Mouse (Mus musculus) heart, postnatal 25 days (tissue): ENCODE data around the gene Gm5447. TPM values are rescaled to one million over a fixed set of nuclear protein-coding genes. Genes with fewer than 3 reads are reported as not detected.
A peak's percentile ranks its signal among the peaks of the same experiment; 100 is the strongest.

Experiments
- DNase-seq: peaks from one replicate; pipeline ENCODE4 v3.0.0; 2022; ENCODE audit warnings: low spot score
- intact Hi-C: fragments of 180-260 bp; cut with DNase I; formaldehyde crosslinking; loops from one replicate; pipeline ENCODE4 v1.15.1; 2025
- total RNA-seq, 2 experiments: library from RNA; stranded (reverse); gene quantifications; 2 replicates each; pipeline ENCODE4 v1.2.3; 2021

The Gm5447 gene
- total RNA-seq, 2 experiments from 2014 or later = not detected

DNA sequence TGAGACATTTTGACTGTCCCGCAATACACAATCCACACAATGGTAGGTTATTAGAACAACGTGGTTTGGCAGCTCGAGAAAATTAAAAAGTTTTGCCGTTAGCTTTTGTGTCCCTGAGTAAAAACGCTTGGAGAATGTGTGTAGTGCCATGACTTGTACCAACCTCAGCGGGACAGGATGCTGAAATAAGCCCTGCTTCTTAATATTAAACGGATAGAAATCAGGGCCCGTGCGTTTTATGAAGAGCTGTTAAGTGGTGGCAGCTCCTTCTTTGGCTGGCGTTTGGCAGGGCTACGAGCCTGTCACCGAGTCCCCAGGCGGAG lies 11.2 kb downstream of the Gm5447 start:
- no peak for DNase-seq
- intact Hi-C loops = loop anchor here (5.0 kb wide), 1 partner anchor 632 kb away; no protein-coding TSS in a partner anchor

GRCm38 (mm10) chr13:30985598-30986466 lies 11.8 kb downstream of the Gm5447 start:
- DNase-seq = peak; percentile 8
- intact Hi-C loops = loop anchor here (5.0 kb wide), 1 partner anchor 631 kb away; no protein-coding TSS in a partner anchor

DNA sequence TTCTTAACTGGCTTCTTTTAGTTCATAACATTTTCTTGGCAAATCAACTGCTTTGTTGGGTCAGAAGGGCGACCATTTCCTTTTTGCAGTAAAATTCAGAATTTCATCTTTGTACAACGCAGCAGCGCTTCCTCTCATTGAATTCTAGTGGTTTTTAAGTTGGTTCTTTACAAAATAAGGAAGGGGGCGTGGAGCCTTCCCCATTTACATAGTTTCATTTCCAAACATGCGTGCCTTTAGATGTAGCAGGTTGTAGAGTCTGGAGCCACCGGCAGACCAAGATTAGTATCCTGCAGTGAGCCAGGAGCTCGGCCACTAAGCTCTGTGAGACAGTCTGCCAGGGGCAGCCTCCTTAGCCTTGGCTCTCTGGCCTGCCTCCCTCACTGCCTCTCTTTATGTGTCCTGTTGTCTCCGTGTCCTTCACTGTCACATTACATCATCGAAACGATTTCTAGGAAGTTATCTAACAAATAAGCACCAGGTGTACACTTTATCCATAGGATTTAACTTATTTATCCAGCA lies 13.0 kb downstream of the Gm5447 start:
- DNase-seq = no peak
- intact Hi-C loops = loop anchor here (5.0 kb wide), 1 partner anchor 630 kb away; no protein-coding TSS in a partner anchor

- DNase-seq = no peak
- intact Hi-C loops = loop anchor here (5.0 kb wide), 1 partner anchor 630 kb away; no protein-coding TSS in a partner anchor
These were observed 13.7 kb downstream of the Gm5447 start for GRCm38 (mm10) chr13:30987686-30988085.

- intact Hi-C loops = loop anchor here (5.0 kb wide), 2 partner anchors 422 to 628 kb away; no protein-coding TSS in a partner anchor
- no peak for DNase-seq
These were observed 15.7 kb downstream of the Gm5447 start for GRCm38 (mm10) chr13:30989710-30990109.

DNA sequence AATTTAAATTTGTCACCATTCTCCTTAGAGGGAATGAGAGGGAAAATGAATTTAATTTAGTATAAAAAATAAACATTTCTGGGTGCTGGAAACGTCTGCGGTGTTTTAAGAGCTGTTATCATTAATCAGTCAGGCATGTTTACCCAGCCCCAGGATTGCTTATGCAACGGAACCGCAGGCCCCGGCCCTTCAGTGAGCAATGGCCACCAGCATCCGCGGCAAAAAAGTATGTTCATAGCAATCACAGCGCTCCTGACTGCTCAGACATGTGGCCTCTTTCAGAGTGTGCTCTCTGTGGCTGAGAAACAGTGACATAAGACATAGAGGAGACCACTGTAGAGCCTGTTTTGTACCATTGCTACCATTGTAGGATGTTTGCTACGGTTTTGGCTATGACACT lies 16.2 kb downstream of the Gm5447 start:
- DNase-seq = no peak
- intact Hi-C loops = loop anchor here (5.0 kb wide), 1 partner anchor 423 kb away; no protein-coding TSS in a partner anchor

DNA sequence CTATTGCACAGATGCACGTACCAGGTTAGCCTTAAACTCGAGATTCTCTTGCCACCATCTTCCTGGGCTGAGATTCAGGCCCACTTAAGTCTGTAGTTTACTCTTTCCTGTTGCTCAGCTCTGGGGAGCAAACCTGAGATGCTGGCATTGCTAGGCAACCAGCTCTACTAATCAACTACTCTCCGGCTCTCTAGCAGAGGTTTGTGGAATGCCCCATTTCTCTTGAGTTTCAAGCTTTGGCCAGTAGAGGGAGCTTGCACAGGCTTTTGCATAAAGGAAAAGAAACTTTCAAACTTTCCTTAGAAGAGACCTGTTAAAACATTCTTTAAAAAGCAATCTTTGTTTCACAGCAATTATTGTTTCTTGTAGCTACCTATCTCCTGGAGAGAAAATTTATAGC lies 19.8 kb downstream of the Gm5447 start:
- no peak for DNase-seq
- intact Hi-C loops = loop anchor here (5.0 kb wide), 1 partner anchor 427 kb away; no protein-coding TSS in a partner anchor

DNA sequence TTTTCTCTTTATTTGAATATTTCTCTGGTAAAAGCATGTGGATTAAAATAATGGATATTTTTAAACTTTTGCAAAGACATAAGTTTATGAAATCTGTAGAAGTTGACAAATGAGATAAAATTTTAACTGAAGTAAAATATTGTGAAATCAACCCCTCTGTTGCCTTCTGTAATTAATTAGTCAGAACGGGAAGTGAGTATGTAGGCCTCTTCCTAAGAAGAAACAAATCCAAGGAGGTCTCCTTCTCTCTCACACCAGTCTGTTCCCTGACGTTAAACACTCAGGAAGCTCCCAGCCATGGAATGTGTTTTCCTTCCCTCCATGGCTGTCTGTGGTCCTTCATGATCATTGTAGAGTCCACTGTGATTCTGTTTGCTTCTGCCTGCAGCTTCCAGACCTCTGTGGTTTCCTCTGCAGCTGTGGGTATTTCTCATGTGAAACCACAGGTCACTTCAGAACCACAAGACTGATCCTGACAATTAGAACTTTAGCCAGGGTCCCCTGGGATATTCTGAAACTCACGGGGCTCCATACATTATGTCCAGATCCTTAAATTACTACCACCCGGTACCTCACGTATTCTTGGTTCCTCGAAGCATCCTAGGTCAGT lies 20.4 kb downstream of the Gm5447 start:
- intact Hi-C loops = loop anchor here (5.0 kb wide), 1 partner anchor 427 kb away; no protein-coding TSS in a partner anchor
- no peak for DNase-seq

- intact Hi-C loops = no loop called here
- DNase-seq = no peak
These were observed 23.7 kb downstream of the Gm5447 start for GRCm38 (mm10) chr13:30997526-30998253.

GRCm38 (mm10) chr13:30999799-31000198 lies 25.8 kb downstream of the Gm5447 start:
- no peak for DNase-seq
- intact Hi-C loops = no loop called here

GRCm38 (mm10) chr13:31004458-31004857 lies 30.5 kb downstream of the Gm5447 start:
- intact Hi-C loops = no loop called here

DNA sequence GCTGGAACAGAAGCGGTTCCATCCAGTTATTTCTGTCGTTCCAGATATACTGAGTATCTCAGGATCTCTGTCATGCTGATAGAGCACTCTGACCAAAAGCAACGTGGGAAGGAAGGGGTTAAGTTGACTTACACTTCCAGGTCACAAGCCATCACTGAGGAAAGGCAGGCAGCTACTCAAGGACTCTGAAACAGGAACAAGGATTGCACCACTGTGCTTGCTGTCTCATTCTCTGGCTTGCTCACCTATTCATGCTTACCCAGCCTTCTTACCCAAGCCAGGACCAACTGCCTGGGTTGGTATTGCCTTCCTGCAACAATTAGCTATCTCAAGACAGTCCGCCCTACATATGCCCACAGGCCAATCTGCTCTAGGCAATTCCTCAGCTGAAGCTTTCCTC lies 31.0 kb downstream of the Gm5447 start:
- intact Hi-C loops = no loop called here

More at GRCm38 (mm10) chr13:31004458-31004857, 30.5 kb downstream of the Gm5447 start:
- DNase-seq = no peak

GRCm38 (mm10) chr13:31017545-31017944 lies 43.5 kb downstream of the Gm5447 start:
- intact Hi-C loops = no loop called here
- no peak for DNase-seq

More for the DNA sequence above, 31.0 kb downstream of the Gm5447 start:
- no peak for DNase-seq

DNA sequence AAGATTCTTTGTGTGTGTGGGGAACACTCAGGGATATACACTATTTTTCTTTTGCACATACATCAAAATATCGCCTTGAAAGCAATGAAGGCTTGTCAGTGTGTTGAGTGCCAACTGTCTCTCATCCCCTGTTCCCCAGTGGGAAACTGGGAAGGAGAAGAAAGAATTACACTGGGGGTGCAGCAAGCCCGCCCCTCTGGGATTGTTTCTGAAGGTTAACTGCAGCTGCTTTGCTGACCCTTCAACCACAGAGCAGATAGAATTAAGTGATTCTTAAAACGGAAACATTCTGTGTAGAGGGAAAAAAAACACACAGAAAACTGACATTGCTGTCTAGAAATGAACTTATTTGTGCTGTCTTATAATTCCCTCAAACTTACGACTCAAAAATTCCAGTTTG lies 47.5 kb downstream of the Gm5447 start:
- DNase-seq = no peak
- intact Hi-C loops = no loop called here

DNA sequence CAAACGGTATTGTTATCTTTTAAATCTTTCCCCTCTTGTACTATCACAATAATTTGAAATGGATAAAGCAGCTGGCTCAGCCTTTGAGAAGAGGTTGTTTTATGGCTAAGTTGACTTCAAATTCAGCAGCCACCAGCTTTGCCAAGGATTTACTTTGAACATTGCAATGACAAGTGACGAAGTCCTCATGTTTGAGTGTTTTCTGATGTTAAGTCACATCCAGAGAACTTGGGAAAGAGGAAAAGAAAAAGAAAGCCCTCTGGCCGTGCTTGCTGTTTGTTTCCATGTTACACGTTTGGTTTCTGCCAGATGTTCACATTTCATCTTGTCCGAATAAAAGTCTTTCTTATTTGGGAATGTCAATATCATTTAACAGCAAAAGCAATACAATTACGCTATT lies 47.9 kb downstream of the Gm5447 start:
- DNase-seq = no peak
- intact Hi-C loops = no loop called here

DNA sequence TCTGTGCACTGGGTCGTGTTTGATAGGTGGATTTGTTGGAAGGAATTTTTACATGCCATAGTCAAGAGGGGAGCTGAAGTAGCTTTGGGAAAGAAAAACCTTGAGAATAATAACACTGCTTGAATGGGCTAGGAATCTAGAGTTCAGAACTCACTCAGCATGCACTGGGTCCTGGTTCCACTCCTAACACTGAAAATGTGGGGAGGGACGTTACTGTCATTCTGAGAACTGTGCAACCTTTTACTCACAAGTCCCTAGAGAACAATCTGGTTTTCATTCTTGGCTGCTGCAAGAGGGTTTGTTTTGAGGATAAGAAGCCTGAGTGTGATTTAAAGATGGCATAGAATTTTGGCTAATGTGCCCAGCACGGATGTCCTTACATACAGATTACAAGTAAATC lies 49.7 kb downstream of the Gm5447 start:
- DNase-seq = no peak
- intact Hi-C loops = no loop called here
